Mouse (Mus musculus) hindbrain, postnatal 0 days (tissue): Measurements from ENCODE around the gene March9. TPM values are rescaled to one million over a fixed set of nuclear protein-coding genes. Genes with fewer than 3 reads are reported as not detected.
A peak's percentile ranks its signal among the peaks of the same experiment; 100 is the strongest.

Experiments
- ATAC-seq: fragments of 200-750 bp; cut with Nextera tagmentation; 2 replicates; pipeline ENCODE4 v1.8.0; 2017; ENCODE audit warnings: mild to moderate bottlenecking, moderate TSS enrichment, moderate library complexity
- DNase-seq: peaks from one replicate; pipeline ENCODE4 v3.0.0-alpha.2; 2015; ENCODE audit warnings: low spot score
- H3K27ac ChIP-seq: fragments of 300-500 bp; sonication (generic); 2 replicates; pipeline ENCODE4 v1.5.1; 2014; ENCODE audit warnings: mild to moderate bottlenecking
- H3K27me3 ChIP-seq: fragments of 300-500 bp; sonication (generic); 2 replicates; pipeline ENCODE4 v1.6.1; 2014; ENCODE audit warnings: low read length, mixed read lengths; ENCODE audit not compliant: insufficient read depth
- H3K36me3 ChIP-seq: fragments of 300-500 bp; sonication (generic); 2 replicates; pipeline ENCODE4 v1.6.1; 2014; ENCODE audit warnings: low read length, mixed read lengths; ENCODE audit not compliant: insufficient read depth
- H3K4me1 ChIP-seq: fragments of 300-500 bp; sonication (generic); 2 replicates; pipeline ENCODE4 v1.6.1; 2014; ENCODE audit warnings: antibody characterized with exemption, low read length, mixed read lengths; ENCODE audit not compliant: insufficient read depth
- H3K4me2 ChIP-seq: fragments of 300-500 bp; sonication (generic); 2 replicates; pipeline ENCODE4 v1.6.1; 2014; ENCODE audit warnings: low read depth, mild to moderate bottlenecking, low read length, moderate library complexity, mixed read lengths
- H3K4me3 ChIP-seq: fragments of 300-500 bp; sonication (generic); 2 replicates; pipeline ENCODE4 v1.5.1; 2014; ENCODE audit warnings: low read length
- H3K9ac ChIP-seq: fragments of 300-500 bp; sonication (generic); replicated peaks from 2 replicates; pipeline ENCODE4 v1.6.1; 2014; ENCODE audit warnings: mild to moderate bottlenecking, low read length, moderate library complexity, mixed read lengths
- H3K9me3 ChIP-seq: fragments of 300-500 bp; sonication (generic); 2 replicates; pipeline ENCODE4 v1.6.1; 2016; ENCODE audit warnings: low read length, mixed read lengths
- CTCF ChIP-seq: IDR thresholded peaks from 2 replicates; pipeline ENCODE4 v1.5.1; 2016; ENCODE audit warnings: antibody characterized with exemption, control low read depth, low read depth
- WGBS: fragments of 180-500 bp; shearing (Covaris S2); extraction: QIAGEN DNeasy Blood & Tissue Kit; methylation state at CpG from one replicate; pipeline ENCODE4 v1.1.7; 2014; 5-methylcytosine and 5-hydroxymethylcytosine counted together
- polyA plus RNA-seq: library from polyadenylated mRNA; unstranded; fragments of >200 nt; fragmentation: Nextera tagmentation; extraction: Ambion mirVana; gene quantifications from 2 replicates; pipeline ENCODE4 v1.2.1, GENCODE M21; 2015
- total RNA-seq: library from RNA; depleted of rRNA; stranded (reverse); fragments of >200 nt; gene quantifications from 2 replicates; pipeline ENCODE4 v1.2.3, GENCODE M21; 2014

Gene March9
- total and polyA plus RNA-seq, 2 experiments from 2014 or later = 6.7 to 80.1 TPM

- peak within 1 kb of the TSS; percentile 96 for H3K4me2 ChIP-seq
- ATAC-seq (peak; percentile 94), DNase-seq (peak; percentile 98)
- no peaks in the 10 kb centered on the region for H3K27me3 ChIP-seq
- TF ChIP-seq CTCF = no peak
- no peaks in the 10 kb centered on the region for H3K9me3 ChIP-seq
- H3K36me3 ChIP-seq = peaks cover 28% of the 10 kb centered on the region
- 0 out of 2 replicates have a peak, but pooled peaks cover 9% of the 10 kb centered on the region for H3K4me1 ChIP-seq
- H3K27ac ChIP-seq = peak within 1 kb of the TSS; percentile 89
- 2% methylated on average over 36 of the region's 36 CpGs for WGBS
- peak within 1 kb of the TSS; percentile 54 for H3K4me3 ChIP-seq
- H3K9ac ChIP-seq = peak within 1 kb of the TSS; percentile 66
Observed at GRCm38 (mm10) chr10:127070190-127071121, 10.5 kb upstream of the March9 start, which contains the start of gene Tspan31. Gene Tspan31 (minus strand): TSS chr10:127070264.

GRCm38 (mm10) chr10:127069281-127070189 is 9.6 kb upstream of the March9 start:
- H3K4me1 ChIP-seq = peaks cover 14% of the 10 kb centered on the region; the same call in 1 of the 2 replicates
- H3K9me3 ChIP-seq = no peaks in the 10 kb centered on the region
- peak overlapping the region; percentile 96 for H3K4me2 ChIP-seq
- WGBS = 8% methylated on average over 30 of the region's 30 CpGs
- H3K9ac ChIP-seq = peak overlapping the region; percentile 66
- H3K4me3 ChIP-seq = peak overlapping the region; percentile 54
- ATAC-seq (peak; percentile 86), DNase-seq (peak; percentile 88)
- H3K27ac ChIP-seq = peak overlapping the region; percentile 89
- H3K27me3 ChIP-seq = no peaks in the 10 kb centered on the region
- TF ChIP-seq CTCF = no peak
- peaks cover 36% of the 10 kb centered on the region for H3K36me3 ChIP-seq

DNA sequence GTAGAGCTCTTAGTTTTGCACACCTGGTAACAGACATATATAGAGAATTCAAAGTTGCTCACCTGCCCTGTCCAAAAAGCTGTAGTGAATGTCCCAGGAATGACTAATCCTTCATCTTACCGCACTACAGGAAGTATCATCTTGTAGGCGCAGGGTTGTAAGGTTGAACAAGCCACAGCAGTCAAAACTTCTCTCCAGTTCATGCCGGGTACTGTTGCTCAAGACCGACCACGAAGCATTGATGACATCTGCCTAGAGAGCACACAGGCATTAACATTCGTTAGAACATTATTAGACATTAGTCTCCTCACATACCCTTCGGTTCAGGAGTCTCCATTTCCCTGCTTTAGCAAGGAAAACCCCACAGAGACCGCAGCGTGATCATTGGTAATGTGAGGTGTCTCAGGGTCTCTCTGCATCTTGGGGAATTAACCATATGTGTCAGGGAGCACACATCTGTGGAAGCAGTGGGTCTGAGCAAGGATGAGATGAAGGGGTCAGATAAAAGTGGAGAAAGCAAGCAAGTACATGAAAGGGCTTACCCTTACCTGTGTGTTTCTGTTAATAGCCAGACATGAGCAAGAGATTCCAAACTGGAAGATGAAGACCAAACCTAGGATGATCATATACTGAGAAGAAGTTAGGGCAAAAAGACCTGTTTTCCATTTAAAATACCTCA is 8.5 kb upstream of the March9 start:
- 79% methylated on average over 9 of the region's 9 CpGs for WGBS
- DNase-seq = no peak
- Histone ChIP-seq H3K27me3 (no peaks in the 10 kb centered on the region), H3K9ac (0 out of 2 replicates have a peak overlapping the region, but pooled peaks have one; percentile 66), H3K4me1 (peaks cover 17% of the 10 kb centered on the region; the same call in 1 of the 2 replicates), H3K9me3 (no peaks in the 10 kb centered on the region), H3K4me2 (peak overlapping the region; percentile 96), H3K4me3 (no peak overlapping the region), H3K27ac (peak overlapping the region; percentile 89; the same call in 1 of the 2 replicates), H3K36me3 (peaks cover 36% of the 10 kb centered on the region)
- no peak for TF ChIP-seq CTCF
- ATAC-seq = no peak

- peaks cover 18% of the 10 kb centered on the region; the same call in 1 of the 2 replicates for H3K4me1 ChIP-seq
- WGBS = 85% methylated on average over 14 of the region's 14 CpGs
- no peak for TF ChIP-seq CTCF
- peaks cover 36% of the 10 kb centered on the region for H3K36me3 ChIP-seq
- H3K27ac ChIP-seq = no peak overlapping the region
- H3K4me2 ChIP-seq = no peak overlapping the region
- H3K9me3 ChIP-seq = no peaks in the 10 kb centered on the region
- H3K27me3 ChIP-seq = no peaks in the 10 kb centered on the region
- no peak overlapping the region for H3K9ac ChIP-seq
- no peak overlapping the region for H3K4me3 ChIP-seq
- ATAC-seq (no peak), DNase-seq (no peak)
Observed at GRCm38 (mm10) chr10:127066519-127067018, 6.6 kb upstream of the March9 start.

- Histone ChIP-seq H3K27ac (no peak overlapping the region), H3K36me3 (peaks cover 36% of the 10 kb centered on the region), H3K4me2 (no peak overlapping the region), H3K27me3 (no peaks in the 10 kb centered on the region), H3K4me1 (peaks cover 21% of the 10 kb centered on the region; the same call in 1 of the 2 replicates), H3K9ac (no peak overlapping the region), H3K4me3 (no peak overlapping the region), H3K9me3 (no peaks in the 10 kb centered on the region)
- no peak for TF ChIP-seq CTCF
- ATAC-seq (no peak), DNase-seq (no peak)
- whole genome bisulfite sequencing = 85% methylated on average over 9 of the region's 9 CpGs
Observed at GRCm38 (mm10) chr10:127065981-127066380, 6.0 kb upstream of the March9 start.
